Mouse (Mus musculus): ENCODE results near the gene Mup13. TPM values are rescaled to one million over a fixed set of nuclear protein-coding genes. Genes with fewer than 3 reads are reported as not detected.
"Not testable (repeated sequence)": the region's sequence is repeated elsewhere in the genome, so short reads cannot be mapped to it uniquely, and the experiment has no call there.

The Mup13 gene
- not detected in 2 replicates for polyA plus RNA-seq (2016; fragmentation: Nextera tagmentation; extraction: Ambion mirVana)

GRCm38 (mm10) chr4:61228186-61228585 is at the start of gene Mup13:
Gene Mup13, minus strand, starts transcription at chr4:61228286.
- H3K9me3 ChIP-seq; H3K4me2 ChIP-seq (replicated peaks); H3K27ac ChIP-seq; H3K4me3 ChIP-seq; H3K36me3 ChIP-seq; H3K4me1 ChIP-seq; H3K9ac ChIP-seq; H3K27me3 ChIP-seq (replicated peaks); ATAC-seq (ENCODE audit: low FRiP score, low read depth): not testable (repeated sequence)
- WGBS = 84% methylated on average over 4 of the region's 4 CpGs

Other genes with a start within 250 kb of the Mup13 start
- 0.80 and 1.3 TPM in 2 replicates for gene Mup14, start 75.7 kb upstream of the Mup13 start, polyA plus RNA-seq (2016; fragmentation: Nextera tagmentation; extraction: Ambion mirVana)
- not detected in 2 replicates for gene Mup15, start 211.5 kb upstream of the Mup13 start, polyA plus RNA-seq (2016; fragmentation: Nextera tagmentation; extraction: Ambion mirVana)

Measured in neural tube, embryonic 12.5 days (tissue).